Mouse (Mus musculus) liver, embryonic 12.5 days (tissue): ENCODE measurements around the gene Got2. TPM values are rescaled to one million over a fixed set of nuclear protein-coding genes. Genes with fewer than 3 reads are reported as not detected.
"Not testable (repeated sequence)": the region's sequence is repeated elsewhere in the genome, so short reads cannot be mapped to it uniquely, and the experiment has no call there.

ENCODE experiments used
- ATAC-seq: fragments of 200-750 bp; cut with Nextera tagmentation; 2 replicates; pipeline ENCODE4 v1.8.0; 2017; ENCODE audit warnings: moderate number of reproducible peaks, mild to moderate bottlenecking, moderate library complexity
- H3K27ac ChIP-seq: fragments of 300-500 bp; sonication (generic); 2 replicates; pipeline ENCODE4 v1.5.1; 2016; ENCODE audit warnings: mild to moderate bottlenecking
- H3K27me3 ChIP-seq: fragments of 300-500 bp; sonication (generic); replicated peaks from 2 replicates; pipeline ENCODE4 v1.6.1; 2016; ENCODE audit warnings: mild to moderate bottlenecking, moderate library complexity
- H3K36me3 ChIP-seq: fragments of 300-500 bp; sonication (generic); 2 replicates; pipeline ENCODE4 v1.6.1; 2016; ENCODE audit warnings: mild to moderate bottlenecking, moderate library complexity
- H3K4me1 ChIP-seq: fragments of 300-500 bp; sonication (generic); 2 replicates; pipeline ENCODE4 v1.6.1; 2016
- H3K4me2 ChIP-seq: fragments of 300-500 bp; sonication (generic); 2 replicates; pipeline ENCODE4 v1.6.1; 2016; ENCODE audit warnings: mild to moderate bottlenecking, moderate library complexity
- H3K4me3 ChIP-seq: fragments of 300-500 bp; sonication (generic); 2 replicates; pipeline ENCODE4 v1.5.1; 2016; ENCODE audit warnings: mild to moderate bottlenecking, moderate library complexity
- H3K9ac ChIP-seq: fragments of 300-500 bp; sonication (generic); 2 replicates; pipeline ENCODE4 v1.6.1; 2016; ENCODE audit warnings: mild to moderate bottlenecking, moderate library complexity
- H3K9me3 ChIP-seq: fragments of 300-500 bp; sonication (generic); replicated peaks from 2 replicates; pipeline ENCODE4 v1.6.1; 2016; ENCODE audit warnings: mild to moderate bottlenecking, moderate library complexity
- WGBS: fragments of 180-500 bp; shearing (Covaris S2); methylation state at CpG from one replicate; pipeline ENCODE4 v1.1.7; 2016; ENCODE audit not compliant: insufficient replicate concordance; 5-methylcytosine and 5-hydroxymethylcytosine counted together
- polyA plus RNA-seq: library from polyadenylated mRNA; unstranded; fragments of >200 nt; fragmentation: Nextera tagmentation; extraction: Ambion mirVana; gene quantifications from 2 replicates; pipeline ENCODE4 v1.2.1, GENCODE M21; 2016

The Got2 gene
- polyA plus RNA-seq, 1 experiment from 2014 or later, result 223 TPM

GRCm38 (mm10) chr8:95863761-95864440 is 24.4 kb downstream of the Got2 start:
- H3K9me3 ChIP-seq, H3K27me3 ChIP-seq, H3K9ac ChIP-seq, H3K27ac ChIP-seq, H3K4me3 ChIP-seq, H3K4me1 ChIP-seq, H3K4me2 ChIP-seq: not testable (repeated sequence)
- WGBS, result 56% methylated on average over 10 of the region's 11 CpGs
- peaks cover 53% of the 10 kb centered on the region for H3K36me3 ChIP-seq
- peak; percentile 60 for ATAC-seq

- no peaks in the 10 kb centered on the region for H3K9me3 ChIP-seq
- no peak overlapping the region for H3K4me3 ChIP-seq
- no peak overlapping the region for H3K9ac ChIP-seq
- 60% methylated on average over 6 of the region's 6 CpGs for WGBS
- no peak for ATAC-seq
- no peak overlapping the region for H3K4me2 ChIP-seq
- no peaks in the 10 kb centered on the region for H3K36me3 ChIP-seq
- H3K27me3 ChIP-seq, result no peaks in the 10 kb centered on the region
- H3K27ac ChIP-seq, result no peak overlapping the region
- H3K4me1 ChIP-seq, result peaks cover 17% of the 10 kb centered on the region
Observed at GRCm38 (mm10) chr8:95854174-95854573, 34.2 kb downstream of the Got2 start.

- peak within 1 kb of the TSS; percentile 77 for H3K4me2 ChIP-seq
- peak; percentile 85 for ATAC-seq
- peak within 1 kb of the TSS; percentile 65 for H3K4me3 ChIP-seq
- peaks cover 24% of the 10 kb centered on the region for H3K4me1 ChIP-seq
- no peaks in the 10 kb centered on the region for H3K9me3 ChIP-seq
- peak within 1 kb of the TSS; percentile 66 for H3K9ac ChIP-seq
- 0 out of 2 replicates have a peak, but pooled peaks cover 3% of the 10 kb centered on the region for H3K36me3 ChIP-seq
- peak within 1 kb of the TSS; percentile 33; the same call in 1 of the 2 replicates for H3K27ac ChIP-seq
- no peaks in the 10 kb centered on the region for H3K27me3 ChIP-seq
- 13% methylated on average over 22 of the region's 22 CpGs for WGBS
Observed at GRCm38 (mm10) chr8:95853102-95853843, 35.1 kb downstream of the Got2 start, which contains the start of gene Slc38a7. TSS of gene Slc38a7 (minus strand) at chr8:95853539.

GRCm38 (mm10) chr8:95852290-95852689 is 36.1 kb downstream of the Got2 start:
- Histone ChIP-seq H3K4me2 (peak overlapping the region; percentile 77), H3K4me3 (peak overlapping the region; percentile 65), H3K27me3 (no peaks in the 10 kb centered on the region), H3K9me3 (no peaks in the 10 kb centered on the region), H3K36me3 (0 out of 2 replicates have a peak, but pooled peaks cover 4% of the 10 kb centered on the region), H3K4me1 (peaks cover 29% of the 10 kb centered on the region), H3K27ac (0 out of 2 replicates have a peak overlapping the region, but pooled peaks have one; percentile 33), H3K9ac (peak overlapping the region; percentile 66)
- ATAC-seq, result peak; percentile 40
- WGBS, result 34% methylated on average over 4 of the region's 4 CpGs

- Histone ChIP-seq H3K36me3 (peaks cover 13% of the 10 kb centered on the region), H3K27me3 (no peaks in the 10 kb centered on the region), H3K4me2 (no peak overlapping the region), H3K4me3 (no peak overlapping the region), H3K4me1 (peaks cover 29% of the 10 kb centered on the region), H3K9ac (no peak overlapping the region), H3K27ac (no peak overlapping the region), H3K9me3 (no peaks in the 10 kb centered on the region)
- WGBS, result 65% methylated on average over 2 of the region's 2 CpGs
- no peak for ATAC-seq
Observed at GRCm38 (mm10) chr8:95850326-95850725, 38.0 kb downstream of the Got2 start.

- ATAC-seq, result no peak
- no peaks in the 10 kb centered on the region for H3K9me3 ChIP-seq
- no peak overlapping the region for H3K4me2 ChIP-seq
- no peak overlapping the region for H3K27ac ChIP-seq
- H3K4me1 ChIP-seq, result peaks cover 29% of the 10 kb centered on the region
- H3K9ac ChIP-seq, result no peak overlapping the region
- H3K36me3 ChIP-seq, result peaks cover 24% of the 10 kb centered on the region
- WGBS, result 81% methylated on average over 19 of the region's 19 CpGs
- H3K27me3 ChIP-seq, result no peaks in the 10 kb centered on the region
- no peak overlapping the region for H3K4me3 ChIP-seq
Observed at GRCm38 (mm10) chr8:95848734-95849464, 39.4 kb downstream of the Got2 start.

- H3K4me1 ChIP-seq, result peaks cover 26% of the 10 kb centered on the region
Observed at GRCm38 (mm10) chr8:95848061-95848551, 40.2 kb downstream of the Got2 start.

GRCm38 (mm10) chr8:95845026-95845425 is 43.3 kb downstream of the Got2 start:
- Histone ChIP-seq H3K4me1 (peaks cover 12% of the 10 kb centered on the region; the same call in 1 of the 2 replicates), H3K4me2 (no peak overlapping the region), H3K4me3 (no peak overlapping the region), H3K36me3 (peaks cover 53% of the 10 kb centered on the region), H3K9ac (no peak overlapping the region), H3K27ac (no peak overlapping the region), H3K27me3 (no peaks in the 10 kb centered on the region), H3K9me3 (no peaks in the 10 kb centered on the region)
- no peak for ATAC-seq
- WGBS, result 76% methylated on average over 7 of the region's 7 CpGs

More at GRCm38 (mm10) chr8:95848061-95848551, 40.2 kb downstream of the Got2 start:
- H3K9me3 ChIP-seq, result no peaks in the 10 kb centered on the region
- H3K4me3 ChIP-seq, result no peak overlapping the region
- no peak overlapping the region for H3K4me2 ChIP-seq
- no peak for ATAC-seq
- no peaks in the 10 kb centered on the region for H3K27me3 ChIP-seq
- no peak overlapping the region for H3K27ac ChIP-seq
- WGBS, result 61% methylated on average over 24 of the region's 24 CpGs
- H3K36me3 ChIP-seq, result peaks cover 32% of the 10 kb centered on the region
- no peak overlapping the region for H3K9ac ChIP-seq

GRCm38 (mm10) chr8:95843968-95844367 is 44.4 kb downstream of the Got2 start:
- no peaks in the 10 kb centered on the region for H3K27me3 ChIP-seq
- H3K9ac ChIP-seq, result no peak overlapping the region
- no peak overlapping the region for H3K27ac ChIP-seq
- H3K4me3 ChIP-seq, result no peak overlapping the region
- no peak for ATAC-seq
- no peak overlapping the region for H3K4me2 ChIP-seq
- WGBS, result 90% methylated on average over 6 of the region's 6 CpGs
- H3K9me3 ChIP-seq, result no peaks in the 10 kb centered on the region
- peaks cover 57% of the 10 kb centered on the region for H3K36me3 ChIP-seq
- H3K4me1 ChIP-seq, result peaks cover 10% of the 10 kb centered on the region; the same call in 1 of the 2 replicates

- WGBS, result 81% methylated on average over 15 of the region's 15 CpGs
- H3K27ac ChIP-seq, result no peak overlapping the region
- peaks cover 65% of the 10 kb centered on the region for H3K36me3 ChIP-seq
- no peak for ATAC-seq
- no peak overlapping the region for H3K4me3 ChIP-seq
- H3K4me2 ChIP-seq, result no peak overlapping the region
- H3K27me3 ChIP-seq, result no peaks in the 10 kb centered on the region
- H3K4me1 ChIP-seq, result no peaks in the 10 kb centered on the region
- H3K9ac ChIP-seq, result no peak overlapping the region
- no peaks in the 10 kb centered on the region for H3K9me3 ChIP-seq
Observed at GRCm38 (mm10) chr8:95841436-95841835, 46.9 kb downstream of the Got2 start.

GRCm38 (mm10) chr8:95839289-95839688 is 49.1 kb downstream of the Got2 start:
- ATAC-seq, result no peak
- Histone ChIP-seq H3K27ac (no peak overlapping the region), H3K4me2 (no peak overlapping the region), H3K27me3 (no peaks in the 10 kb centered on the region), H3K4me3 (no peak overlapping the region), H3K9ac (no peak overlapping the region), H3K9me3 (no peaks in the 10 kb centered on the region), H3K36me3 (peaks cover 47% of the 10 kb centered on the region), H3K4me1 (0 out of 2 replicates have a peak, but pooled peaks cover 3% of the 10 kb centered on the region)
- WGBS, result 96% methylated on average over 4 of the region's 4 CpGs
